Mouse (Mus musculus): Measurements from ENCODE around the gene Olfr1315-ps1.

- TF ChIP-seq CTCF (IDR thresholded peaks at IDR 0.05; ENCODE audit: control insufficient read depth, insufficient read depth, low read length) (no peak), POLR2A (IDR thresholded peaks at IDR 0.05; ENCODE audit: borderline replicate concordance, control insufficient read depth, low read depth, low read length) (no peak)
These were observed 38.7 kb upstream of the Olfr1315-ps1 start, which contains the start of gene Olfr1318 for GRCm38 (mm10) chr2:112153898-112154297.

All from bone marrow, adult 2 months (tissue).